Mouse (Mus musculus): ENCODE measurements around the gene Dlx4.

DNA sequence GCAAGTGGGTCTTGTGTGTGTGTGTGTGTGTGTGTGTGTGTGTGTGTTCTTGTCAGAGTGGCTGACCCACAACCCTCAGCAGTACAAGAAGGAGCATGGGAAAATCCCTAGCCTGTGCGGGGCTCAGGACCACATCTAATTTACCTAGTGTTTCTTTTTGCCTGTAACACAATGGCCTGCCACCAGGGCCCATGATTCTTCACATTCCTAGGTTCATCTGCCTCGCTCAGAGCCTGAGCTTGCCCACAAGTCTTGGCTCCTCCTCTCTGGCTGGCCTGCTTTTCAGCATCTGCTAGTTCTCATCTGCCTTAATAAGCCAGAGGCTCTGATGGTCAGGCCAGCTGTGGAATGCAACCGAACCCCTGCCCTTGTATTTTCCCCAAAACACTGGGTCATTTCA is 45.7 kb downstream of the Dlx4 start:
- TF ChIP-seq POLR2A (IDR thresholded peaks at IDR 0.05; ENCODE audit: extremely low read depth, insufficient read depth, low read length) (no peak), CTCF (IDR thresholded peaks at IDR 0.05; ENCODE audit: low read depth, low read length) (no peak)
